Mouse (Mus musculus) 3134 (cell line): ENCODE measurements around the gene Babam2.

Experiments
- DNase-seq: peaks from one replicate; pipeline ENCODE4 v3.0.0-alpha.2; 2011; ENCODE audit warnings: low spot score; ENCODE audit not compliant: insufficient read length; ENCODE audit errors: extremely low read depth

Gene Babam2

DNA sequence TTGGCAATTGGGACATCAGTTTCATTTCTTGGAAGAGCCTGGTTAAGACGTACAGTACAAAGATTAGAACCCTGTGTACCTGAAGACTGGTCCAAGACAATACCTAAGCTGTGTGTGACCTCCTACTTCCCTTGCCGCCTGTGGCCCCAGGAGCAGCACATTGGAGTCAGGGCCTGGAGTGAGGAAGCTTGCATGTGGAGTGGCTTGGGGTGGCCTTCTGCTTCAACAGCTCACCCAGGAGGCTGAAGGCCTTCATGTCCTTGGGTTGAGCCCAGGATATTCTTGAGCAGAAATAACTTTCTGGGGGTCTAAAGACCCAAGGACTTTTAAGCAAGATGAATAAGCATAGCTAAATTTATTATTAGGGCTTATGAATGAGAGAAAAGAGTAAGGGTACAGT, 369.4 kb downstream of the Babam2 start:
- DNase-seq = no peak

- no peak for DNase-seq
Measured at GRCm38 (mm10) chr5:32068616-32069015, 371.1 kb downstream of the Babam2 start.

DNA sequence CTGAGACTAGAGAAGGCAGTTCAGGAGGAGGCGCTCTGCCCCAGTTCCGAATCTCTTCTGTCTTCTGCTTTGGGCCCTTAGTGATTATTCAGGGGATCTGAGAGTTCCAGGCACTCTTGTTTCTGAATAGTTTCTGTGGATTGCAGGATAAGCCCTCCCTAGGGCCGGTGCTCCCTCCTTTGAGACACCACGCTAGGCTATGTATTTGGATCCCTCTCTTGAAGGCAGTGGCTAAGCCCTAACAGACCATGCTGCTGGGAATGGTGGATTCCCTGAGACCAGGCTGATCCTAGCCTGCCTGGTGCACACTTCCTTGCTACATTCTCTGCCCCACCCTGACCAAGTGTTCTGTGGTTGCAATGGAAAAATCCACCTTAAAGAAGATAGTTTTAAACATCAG, 371.6 kb downstream of the Babam2 start:
- no peak for DNase-seq

DNA sequence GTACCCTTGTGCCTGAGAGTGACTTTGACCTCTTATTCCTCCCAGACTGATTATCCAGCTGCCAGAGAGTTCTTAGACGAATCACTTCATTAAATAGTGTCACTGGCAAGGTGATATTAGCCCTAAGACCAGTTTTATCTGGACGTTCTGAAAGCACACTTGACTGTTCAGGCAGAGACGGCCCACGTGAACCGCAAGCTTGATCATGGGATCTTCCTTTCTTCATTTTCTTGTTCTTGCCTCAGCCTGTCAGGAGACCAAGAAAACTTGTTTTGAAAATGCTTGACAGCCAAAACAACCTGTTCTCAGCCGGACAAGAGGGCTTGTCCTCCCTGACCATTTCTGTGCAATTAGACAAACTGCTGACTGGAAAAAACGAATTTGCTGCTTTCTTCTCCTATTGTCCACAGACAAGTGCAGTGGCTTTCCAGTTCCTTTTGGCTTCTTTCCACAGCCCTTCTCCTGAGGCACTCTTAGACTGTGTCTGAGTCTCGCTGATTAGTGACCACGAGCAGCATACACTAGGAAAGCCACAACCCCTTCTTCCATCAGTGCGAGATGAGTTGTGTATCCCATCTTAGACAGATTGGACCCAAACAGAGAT, 372.2 kb downstream of the Babam2 start:
- no peak for DNase-seq

GRCm38 (mm10) chr5:32070781-32071180, 373.3 kb downstream of the Babam2 start:
- no peak for DNase-seq

- no peak for DNase-seq
Measured at GRCm38 (mm10) chr5:32071314-32071713, 373.8 kb downstream of the Babam2 start.

GRCm38 (mm10) chr5:32071824-32072223, 374.3 kb downstream of the Babam2 start:
- DNase-seq = no peak

DNA sequence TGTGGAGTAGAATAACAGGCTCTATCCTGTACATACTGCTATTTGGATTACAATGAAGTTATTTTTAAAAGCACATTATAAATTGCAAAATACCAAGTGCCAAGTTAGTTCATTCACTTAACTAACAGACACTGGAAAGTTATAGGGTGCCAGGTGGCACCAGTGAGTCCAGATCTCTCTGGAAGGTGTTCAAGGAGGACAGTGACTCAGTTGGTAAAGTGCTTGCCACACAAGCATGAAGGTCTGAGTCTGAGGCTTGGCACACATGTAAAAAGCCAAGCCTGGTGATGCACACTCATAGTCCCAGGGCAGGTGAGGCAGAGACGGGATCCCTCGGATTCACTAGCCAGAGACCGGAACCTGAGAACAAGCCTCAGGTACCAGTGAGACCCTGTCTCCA, 375.4 kb downstream of the Babam2 start:
- no peak for DNase-seq

- DNase-seq = no peak
Measured at GRCm38 (mm10) chr5:32074053-32074452, 376.6 kb downstream of the Babam2 start.

GRCm38 (mm10) chr5:32077139-32077538, 379.7 kb downstream of the Babam2 start:
- DNase-seq = no peak

DNA sequence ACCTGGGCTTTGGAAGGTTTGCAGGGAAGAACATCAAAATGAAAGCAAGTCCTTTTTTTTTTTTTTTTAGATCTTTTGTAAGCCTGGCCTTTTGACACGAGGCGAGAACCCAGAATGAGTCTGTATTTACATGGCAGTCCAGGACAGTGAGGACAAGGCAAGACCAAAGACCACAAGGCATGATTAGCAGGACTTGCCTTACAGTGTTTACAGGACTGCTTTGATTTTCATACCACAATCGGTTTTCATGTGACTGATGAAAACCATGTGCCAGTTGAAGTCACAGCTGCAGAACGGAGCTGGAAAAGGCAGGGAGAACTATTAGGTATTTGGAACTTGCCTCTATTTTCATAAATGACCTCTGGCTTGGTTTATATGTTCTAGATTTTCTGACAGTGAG, 381.5 kb downstream of the Babam2 start:
- DNase-seq = no peak

DNA sequence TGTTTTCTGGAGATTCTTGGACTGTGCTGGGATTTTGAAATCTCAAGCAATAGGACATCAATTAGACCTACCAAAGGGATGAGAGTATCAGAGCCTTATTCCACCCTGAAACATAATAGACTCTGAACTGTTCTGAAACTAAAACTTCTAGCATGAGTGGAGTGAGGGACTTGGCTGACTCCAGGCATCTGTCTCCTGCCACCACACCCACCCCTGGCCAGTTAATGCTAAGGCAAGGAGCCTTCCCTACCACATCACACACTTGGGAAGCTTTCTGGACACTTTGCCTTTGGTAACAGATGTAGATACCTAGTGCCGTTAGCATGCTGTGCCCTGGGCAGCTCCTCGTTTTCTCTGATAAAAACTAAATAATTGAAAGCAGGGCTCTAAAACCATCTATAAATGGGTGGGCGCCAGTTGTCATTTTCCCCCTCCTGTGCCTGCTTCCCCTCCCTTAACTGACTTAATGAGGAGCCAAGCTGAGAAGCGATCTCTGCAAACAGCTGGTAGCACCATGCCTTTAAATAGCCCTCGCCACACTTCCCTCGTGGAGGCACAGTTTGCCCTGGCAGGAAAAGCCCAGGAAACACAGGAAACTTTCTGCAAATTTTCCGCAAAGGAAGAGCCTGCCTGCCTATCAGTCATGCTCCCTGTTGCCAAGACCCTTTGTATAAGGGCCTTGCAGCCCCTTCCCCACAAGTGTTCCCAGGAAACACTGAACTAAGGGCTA, 383.2 kb downstream of the Babam2 start:
- no peak for DNase-seq

DNA sequence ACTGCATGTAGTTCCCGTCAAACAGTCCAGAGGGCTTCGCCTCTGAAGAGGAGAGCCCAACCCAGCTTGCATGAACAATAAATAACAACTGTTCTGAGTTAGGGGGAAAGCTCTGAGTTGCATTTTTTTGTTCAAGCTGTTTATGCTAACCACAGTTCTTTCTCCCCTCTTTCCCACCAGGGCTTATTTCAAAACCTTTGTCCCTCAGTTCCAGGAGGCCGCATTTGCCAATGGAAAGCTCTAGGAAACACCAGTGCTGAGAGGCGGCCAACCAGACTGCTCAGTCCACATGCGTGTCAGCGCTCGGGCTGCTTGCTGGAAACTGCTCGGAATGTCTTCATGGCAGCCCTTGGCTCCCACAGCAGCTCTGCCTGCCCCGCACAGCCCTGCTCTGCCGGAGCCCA, 386.9 kb downstream of the Babam2 start:
- DNase-seq = no peak

- no peak for DNase-seq
Measured at GRCm38 (mm10) chr5:32085566-32085965, 388.1 kb downstream of the Babam2 start.

DNA sequence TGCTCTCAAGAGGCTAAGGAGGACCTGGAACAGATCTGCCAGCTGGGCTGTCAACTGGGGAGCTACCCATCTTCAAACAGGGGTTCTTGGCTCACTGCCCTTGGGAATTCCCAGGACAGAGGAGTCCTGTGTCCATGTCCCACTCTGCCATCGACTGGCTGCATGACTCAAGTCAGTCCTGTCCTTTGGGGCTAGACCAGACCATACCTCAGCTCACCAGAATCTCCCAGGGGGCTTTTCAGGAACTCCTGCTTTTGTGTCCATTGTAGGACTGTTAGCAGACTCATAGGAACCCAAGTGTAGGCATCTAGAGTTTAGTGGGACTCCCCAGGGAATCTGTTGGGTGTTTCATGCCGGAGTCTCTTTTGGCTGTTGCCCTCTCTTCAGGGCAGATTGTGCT, 388.5 kb downstream of the Babam2 start:
- DNase-seq = no peak

GRCm38 (mm10) chr5:32086526-32087090, 389.1 kb downstream of the Babam2 start:
- DNase-seq = no peak

DNA sequence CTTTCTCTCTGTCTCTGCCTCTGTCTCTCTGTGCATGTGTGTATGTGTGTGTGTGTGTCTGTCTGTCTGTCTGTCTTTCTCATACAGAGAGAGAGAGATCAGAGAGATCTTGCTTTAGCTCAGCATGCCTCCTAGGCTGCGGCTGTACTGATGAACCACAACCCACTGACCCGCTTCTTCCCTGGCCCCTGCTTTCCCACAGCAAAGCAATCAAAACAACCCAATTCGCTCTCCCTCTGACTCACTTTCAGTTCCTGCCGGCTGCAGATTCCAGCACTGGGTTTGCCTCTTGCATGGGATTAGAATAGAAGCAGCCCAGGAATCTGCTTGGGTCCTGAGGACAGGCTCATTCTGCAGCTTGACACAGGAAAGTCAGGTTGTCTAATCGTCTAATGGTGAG, 392.0 kb downstream of the Babam2 start:
- DNase-seq = peak; percentile 56

DNA sequence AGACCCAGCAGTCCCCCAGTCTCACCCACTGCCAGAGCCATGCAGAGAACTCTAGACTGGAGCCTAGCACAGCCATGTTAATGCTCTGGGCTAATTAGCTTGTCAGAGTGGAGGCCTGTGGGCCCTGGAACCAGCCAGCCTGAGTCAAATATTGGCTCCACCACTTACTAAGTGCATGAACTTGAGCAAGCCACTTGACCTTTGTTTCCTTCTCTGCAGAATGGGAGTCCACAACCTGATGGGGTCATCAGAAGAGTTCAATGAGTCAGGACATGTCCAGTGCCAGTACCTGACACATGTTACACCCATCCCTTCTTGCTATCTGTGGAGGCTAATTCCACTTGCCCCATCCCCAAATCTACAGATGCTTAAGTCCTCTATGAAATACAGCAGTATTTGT, 394.8 kb downstream of the Babam2 start:
- no peak for DNase-seq

DNA sequence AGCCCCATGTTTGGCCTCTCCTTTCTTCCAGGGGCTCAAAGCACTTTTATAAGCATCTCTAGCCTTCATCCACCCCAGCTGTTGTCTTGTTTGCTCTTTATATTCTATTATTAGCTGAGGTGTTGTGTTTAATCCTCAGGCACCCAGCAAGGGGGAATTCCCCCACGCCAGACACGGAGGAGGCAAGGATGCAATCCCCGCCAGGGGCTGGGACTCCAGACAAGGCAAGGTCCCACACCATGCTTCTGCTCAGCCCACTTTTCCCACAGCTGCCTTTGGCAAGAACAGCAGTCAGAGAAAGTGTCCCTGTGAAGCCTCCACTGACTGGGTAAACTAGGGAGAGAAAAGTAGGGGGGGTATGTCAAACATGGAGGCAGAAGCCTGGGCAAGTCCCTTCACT, 401.2 kb downstream of the Babam2 start:
- no peak for DNase-seq

DNA sequence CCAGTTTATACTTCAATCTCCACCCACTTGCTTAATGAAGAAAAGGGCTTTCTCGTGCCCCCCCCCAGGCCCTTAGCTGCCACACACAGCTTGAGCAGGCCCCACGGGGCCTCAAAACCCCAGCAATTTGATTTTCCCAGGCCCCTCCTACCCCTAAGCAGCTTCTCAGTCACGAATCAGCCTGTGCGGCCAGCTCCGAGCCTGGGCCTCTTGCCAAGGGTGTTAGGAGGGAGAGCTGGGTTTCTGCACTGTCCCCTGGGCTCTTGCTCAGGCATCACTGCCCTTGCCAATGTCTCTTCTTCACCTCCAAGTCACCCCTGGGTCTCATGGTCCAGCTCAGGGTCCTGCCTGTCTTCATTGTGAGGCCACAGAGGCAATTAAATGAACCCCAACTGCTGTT, 405.0 kb downstream of the Babam2 start:
- peak; percentile 25 for DNase-seq

GRCm38 (mm10) chr5:32102971-32103431, 405.5 kb downstream of the Babam2 start:
- no peak for DNase-seq

GRCm38 (mm10) chr5:32103545-32103944, 406.1 kb downstream of the Babam2 start:
- DNase-seq = no peak
